Mouse (Mus musculus) NIH3T3 (cell line): ENCODE measurements around the gene Fbxw10.

Experiments
- DNase-seq: peaks from one replicate; pipeline ENCODE4 v3.0.0-alpha.2; 2012; ENCODE audit warnings: low read depth

Gene Fbxw10

GRCm38 (mm10) chr11:62846961-62847654 is at the start of gene Fbxw10:
Gene Fbxw10, plus strand, starts transcription at chr11:62847069.
- peak; percentile 37 for DNase-seq

GRCm38 (mm10) chr11:62804119-62804518 is 42.8 kb upstream of the Fbxw10 start:
- DNase-seq, result no peak

- DNase-seq, result no peak
Observed at GRCm38 (mm10) chr11:62807965-62808364, 38.9 kb upstream of the Fbxw10 start.

- DNase-seq, result peak; percentile 27
Observed at GRCm38 (mm10) chr11:62809201-62809600, 37.7 kb upstream of the Fbxw10 start.

- no peak for DNase-seq
Observed at GRCm38 (mm10) chr11:62812268-62812667, 34.6 kb upstream of the Fbxw10 start.

- peak; percentile 51 for DNase-seq
Observed at GRCm38 (mm10) chr11:62813497-62813896, 33.4 kb upstream of the Fbxw10 start.

- DNase-seq, result peak; percentile 32
Observed at GRCm38 (mm10) chr11:62813970-62814624, 32.8 kb upstream of the Fbxw10 start.

- peak; percentile 38 for DNase-seq
Observed at GRCm38 (mm10) chr11:62814625-62815024, 32.2 kb upstream of the Fbxw10 start.

GRCm38 (mm10) chr11:62815438-62815837 is 31.4 kb upstream of the Fbxw10 start:
- DNase-seq, result no peak

GRCm38 (mm10) chr11:62816591-62816990 is 30.3 kb upstream of the Fbxw10 start:
- peak; percentile 56 for DNase-seq

- no peak for DNase-seq
Observed at GRCm38 (mm10) chr11:62819059-62819686, 27.7 kb upstream of the Fbxw10 start.

GRCm38 (mm10) chr11:62820059-62820541 is 26.8 kb upstream of the Fbxw10 start, which contains the start of gene Trim16:
Gene Trim16, plus strand, starts transcription at chr11:62820231.
- DNase-seq, result peak; percentile 82

GRCm38 (mm10) chr11:62820661-62821437 is 26.0 kb upstream of the Fbxw10 start:
- DNase-seq, result peak; percentile 79

GRCm38 (mm10) chr11:62821893-62822292 is 25.0 kb upstream of the Fbxw10 start:
- DNase-seq, result peak; percentile 37

GRCm38 (mm10) chr11:62824211-62824610 is 22.7 kb upstream of the Fbxw10 start:
- DNase-seq, result no peak

GRCm38 (mm10) chr11:62825222-62826105 is 21.4 kb upstream of the Fbxw10 start:
- peak; percentile 35 for DNase-seq

GRCm38 (mm10) chr11:62826106-62826733 is 20.6 kb upstream of the Fbxw10 start:
- DNase-seq, result no peak

GRCm38 (mm10) chr11:62827135-62827534 is 19.7 kb upstream of the Fbxw10 start:
- no peak for DNase-seq

- no peak for DNase-seq
Observed at GRCm38 (mm10) chr11:62827911-62828310, 19.0 kb upstream of the Fbxw10 start.

GRCm38 (mm10) chr11:62830387-62830786 is 16.5 kb upstream of the Fbxw10 start:
- DNase-seq, result no peak

GRCm38 (mm10) chr11:62831906-62832305 is 15.0 kb upstream of the Fbxw10 start:
- peak; percentile 70 for DNase-seq
